15 mouse cellular contexts compared by ENCODE assay signal in genomic region chr4:128709061-128709780, GRCm38 (mm10). TPM values are rescaled to one million over a fixed set of nuclear protein-coding genes. Genes with fewer than 3 reads are reported as not detected.
A peak's percentile ranks its signal among the peaks of the same experiment; 100 is the strongest.
DNase-seq lines count a peak whose midpoint lies in the region; ATAC-seq and TF ChIP-seq lines count a peak whose summit lies in the region.
"Had no signal": no experiment of that assay in that cellular context is flagged by ENCODE, and none has a peak within 500 bp of the region (broad histone marks: within the 10 kb centered on the region; RNA-seq: fewer than 3 reads in every experiment).

No protein-coding gene starts in this region.

- peaks cover 8% of the 10 kb centered on the region; the same call in 1 of the 2 replicates for H3K4me1 ChIP-seq in lung, postnatal 0 days (ENCODE audit: insufficient read depth, low read depth, low read length)
- peaks cover 9% of the 10 kb centered on the region for H3K4me1 ChIP-seq in liver, postnatal 0 days (ENCODE audit: insufficient read depth)
- peaks cover 33% of the 10 kb centered on the region for H3K4me1 ChIP-seq in heart, embryonic 12.5 days (replicated peaks)

- H3K9me3 ChIP-seq in lung, postnatal 0 days (ENCODE audit: low read length), result no peaks in the 10 kb centered on the region
- H3K9me3 ChIP-seq in liver, postnatal 0 days (ENCODE audit: low read length), result no peaks in the 10 kb centered on the region
- no peaks in the 10 kb centered on the region for H3K9me3 ChIP-seq in heart, embryonic 12.5 days (replicated peaks)
- H3K9me3 ChIP-seq: embryonic facial prominence, embryonic 12.5 days; heart, embryonic 10.5 days; neural tube, embryonic 15.5 days had no signal

- ATAC-seq in lung, postnatal 0 days, result peak; percentile 51
- peak; percentile 80 for ATAC-seq in liver, postnatal 0 days
- ATAC-seq in heart, embryonic 12.5 days (ENCODE audit: insufficient number of reproducible peaks, low FRiP score), result no peak
- ATAC-seq: midbrain, embryonic 16.5 days had no signal

- no peak overlapping the region for H3K4me2 ChIP-seq in lung, postnatal 0 days (replicated peaks; ENCODE audit: low read depth, low read length)
- no peak overlapping the region for H3K4me2 ChIP-seq in liver, postnatal 0 days (ENCODE audit: low read depth, low read length)
- H3K4me2 ChIP-seq in heart, embryonic 12.5 days, result no peak overlapping the region
- H3K4me2 ChIP-seq: embryonic facial prominence, embryonic 12.5 days; neural tube, embryonic 15.5 days had no signal

- no peak overlapping the region for H3K27ac ChIP-seq in lung, postnatal 0 days (ENCODE audit: low read length)
- no peak overlapping the region for H3K27ac ChIP-seq in liver, postnatal 0 days (ENCODE audit: low read depth)
- no peak overlapping the region for H3K27ac ChIP-seq in heart, embryonic 12.5 days (ENCODE audit: poor library complexity, severe bottlenecking)
- H3K27ac ChIP-seq: embryonic facial prominence, embryonic 12.5 days; heart, embryonic 10.5 days; layer of hippocampus, adult 2 months; neural tube, embryonic 15.5 days had no signal

- 76% methylated on average over 15 of the region's 15 CpGs for WGBS in lung, postnatal 0 days
- 53% methylated on average over 15 of the region's 15 CpGs for WGBS in liver, postnatal 0 days (ENCODE audit: insufficient replicate concordance)
- WGBS in heart, embryonic 12.5 days, result 62% methylated on average over 15 of the region's 15 CpGs

- peak; percentile 67 for DNase-seq in lung, postnatal 0 days (ENCODE audit: low spot score)
- DNase-seq in lung, postnatal 14 days, result no peak
- peak; percentile 64 to 68 for DNase-seq in cerebellum, adult 18-20 months
- DNase-seq in cerebellum, postnatal 36 days, result peak; percentile 43 to 47
- DNase-seq in liver, postnatal 0 days, result peak; percentile 60
- DNase-seq in adipocyte (ENCODE audit: low spot score), result no peak
- DNase-seq: heart, postnatal 4 days; right cerebral cortex, adult 18-20 months; thymus, postnatal 14 days had no signal

- H3K27me3 ChIP-seq in lung, postnatal 0 days (replicated peaks; ENCODE audit: insufficient read depth, low read length), result no peaks in the 10 kb centered on the region
- no peaks in the 10 kb centered on the region for H3K27me3 ChIP-seq in liver, postnatal 0 days (ENCODE audit: insufficient read depth, low read length)
- peaks cover 41% of the 10 kb centered on the region for H3K27me3 ChIP-seq in heart, embryonic 12.5 days (replicated peaks)
- H3K27me3 ChIP-seq: embryonic facial prominence, embryonic 12.5 days; neural tube, embryonic 15.5 days had no signal

- TF ChIP-seq CTCF in lung, postnatal 0 days (IDR thresholded peaks at IDR 0.05), result no peak
- TF ChIP-seq CTCF in liver, postnatal 0 days (IDR thresholded peaks at IDR 0.05; ENCODE audit: low read depth), result peak; percentile 22; the same call in 1 of the 2 replicates

- TF ChIP-seq EP300 in lung, postnatal 0 days (IDR thresholded peaks at IDR 0.05), result no peak
- TF ChIP-seq EP300 in liver, postnatal 0 days (IDR thresholded peaks at IDR 0.05; ENCODE audit: low read depth), result no peak; the same call in 1 of the 2 replicates

- H3K4me3 ChIP-seq in lung, postnatal 0 days (ENCODE audit: low read depth, low read length), result no peak overlapping the region
- H3K4me3 ChIP-seq in liver, postnatal 0 days (ENCODE audit: low read depth, low read length), result no peak overlapping the region
- no peak overlapping the region for H3K4me3 ChIP-seq in heart, embryonic 12.5 days
- H3K4me3 ChIP-seq: embryonic facial prominence, embryonic 12.5 days; heart, embryonic 10.5 days; layer of hippocampus, adult 2 months; neural tube, embryonic 15.5 days had no signal

- H3K9ac ChIP-seq in lung, postnatal 0 days (replicated peaks; ENCODE audit: low read depth), result no peak overlapping the region
- H3K9ac ChIP-seq in liver, postnatal 0 days (replicated peaks), result no peak overlapping the region
- H3K9ac ChIP-seq in heart, embryonic 12.5 days, result no peak overlapping the region
- H3K9ac ChIP-seq: embryonic facial prominence, embryonic 12.5 days; neural tube, embryonic 15.5 days had no signal

- 0 out of 2 replicates have a peak, but pooled peaks cover 4% of the 10 kb centered on the region for H3K36me3 ChIP-seq in lung, postnatal 0 days (ENCODE audit: insufficient read depth, low read length)
- no peaks in the 10 kb centered on the region for H3K36me3 ChIP-seq in liver, postnatal 0 days (replicated peaks; ENCODE audit: insufficient read depth, low read length)
- H3K36me3 ChIP-seq in heart, embryonic 12.5 days, result no peaks in the 10 kb centered on the region
- H3K36me3 ChIP-seq: heart, embryonic 10.5 days had no signal

RNA-seq across cellular contexts. Expression of gene A3galt2, which starts 45.9 kb away (rescaled TPM):
- 0.04 and 0.08 TPM in 2 replicates for polyA plus RNA-seq in lung, postnatal 0 days (2015; fragmentation: Nextera tagmentation; extraction: Ambion mirVana)
- not detected in 2 replicates for polyA plus RNA-seq in liver, postnatal 0 days (2015; fragmentation: Nextera tagmentation; extraction: Ambion mirVana)
- polyA plus RNA-seq in heart, embryonic 12.5 days (2016; fragmentation: Nextera tagmentation; extraction: Ambion mirVana), result 0.09 TPM in 2 replicates

RNA-seq across cellular contexts. Expression of gene Phc2, which starts 54.7 kb away (rescaled TPM):
- polyA plus RNA-seq in lung, postnatal 0 days (2015; fragmentation: Nextera tagmentation; extraction: Ambion mirVana), result 53.6 and 56.3 TPM in 2 replicates
- 14.6 and 18.7 TPM in 2 replicates for polyA plus RNA-seq in liver, postnatal 0 days (2015; fragmentation: Nextera tagmentation; extraction: Ambion mirVana)
- 53.3 and 58.5 TPM in 2 replicates for polyA plus RNA-seq in heart, embryonic 12.5 days (2016; fragmentation: Nextera tagmentation; extraction: Ambion mirVana)

Comparison
In these comparisons a context has a peak if more than half of its experiments do, and no peak if none do; other contexts are left out.
1. DNase-seq: peak in lung, postnatal 0 days (single experiment), cerebellum, adult 18-20 months (2 of 2), cerebellum, postnatal 36 days (2 of 2) and liver, postnatal 0 days (single experiment); none in lung, postnatal 14 days (single experiment) and adipocyte (single experiment).